Mouse (Mus musculus) v-Abl transformed pro-B cells (cell line): ENCODE results near the gene Cbfa2t2.

ENCODE experiments used
- in situ Hi-C, 2 experiments: fragments of 400-800 bp; cut with MboI; formaldehyde crosslinking; loops; one replicate each; pipeline ENCODE4 v1.15.1; 2025; ENCODE audit not compliant: unreplicated experiment in 2 of 2

The Cbfa2t2 gene

GRCm38 (mm10) chr2:154522334-154522733, 86.1 kb downstream of the Cbfa2t2 start:
- in situ Hi-C loops, result no loop called here

- in situ Hi-C loops, result no loop called here
Observed at GRCm38 (mm10) chr2:154525285-154525684, 89.0 kb downstream of the Cbfa2t2 start.

DNA sequence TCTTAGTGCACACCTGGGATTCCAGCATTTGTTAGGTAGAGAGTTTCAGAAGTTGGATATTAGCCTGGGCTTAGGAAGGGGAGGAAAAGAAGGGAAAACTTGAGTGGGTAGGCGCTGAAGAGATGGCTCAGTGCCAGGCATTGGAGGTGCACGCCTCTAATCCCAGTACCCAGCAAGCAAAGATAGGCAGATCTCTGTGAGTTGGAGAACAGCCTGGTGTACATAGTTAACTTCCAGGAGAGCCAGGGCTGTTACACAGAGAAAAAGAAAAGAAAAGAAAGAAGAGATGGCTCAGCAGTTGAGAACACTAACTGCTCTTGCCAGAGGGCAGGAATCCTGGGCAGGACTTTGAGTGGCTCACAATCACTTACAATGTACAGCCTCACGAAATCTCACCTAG, 90.2 kb downstream of the Cbfa2t2 start:
- in situ Hi-C loops, result no loop called here

DNA sequence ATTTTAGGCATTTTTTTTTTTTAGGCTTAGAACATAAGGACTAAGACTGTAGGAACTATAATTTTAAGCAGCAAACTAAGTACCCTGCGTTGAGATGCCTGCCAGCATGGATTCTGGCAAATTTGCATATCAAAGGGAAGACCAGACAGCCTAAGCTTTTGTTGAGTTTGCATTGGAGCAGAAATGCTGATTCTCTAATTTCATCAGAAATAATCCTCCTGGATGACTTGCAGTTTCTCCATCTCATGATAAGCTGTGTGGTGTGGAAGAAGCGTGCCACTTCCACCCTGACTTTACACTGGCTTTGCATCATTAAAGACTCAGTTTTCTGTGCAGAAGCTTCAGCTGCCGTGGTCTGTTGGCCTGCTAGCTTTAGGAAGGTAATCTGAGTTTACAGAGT, 96.6 kb downstream of the Cbfa2t2 start:
- in situ Hi-C loops, result no loop called here

- in situ Hi-C loops, result loop anchor here in 1 of 2 experiments (5.0 kb wide), 1 partner anchor 48 kb away; no protein-coding TSS in a partner anchor
Observed at GRCm38 (mm10) chr2:154534704-154535270, 98.5 kb downstream of the Cbfa2t2 start.

DNA sequence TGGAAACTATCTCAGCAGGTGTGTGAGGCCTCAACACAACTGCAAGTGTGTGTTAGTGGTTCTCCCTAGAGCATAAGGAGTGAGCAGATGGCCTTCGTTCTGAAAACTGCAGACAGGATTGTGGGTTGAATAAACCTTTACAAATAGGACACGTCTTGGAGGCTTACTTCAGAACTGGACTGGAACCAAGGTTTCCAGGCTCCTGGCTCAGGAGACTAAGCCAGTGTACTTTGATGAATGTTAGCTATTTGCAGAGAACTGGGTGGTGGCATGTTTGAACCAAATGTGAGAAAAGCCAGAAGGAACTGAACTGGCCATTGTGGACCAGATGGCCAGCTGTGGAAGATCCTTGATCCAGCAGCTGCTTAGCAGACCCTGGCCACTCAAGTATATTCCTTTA, 102.0 kb downstream of the Cbfa2t2 start:
- in situ Hi-C loops, result loop anchor here in 1 of 2 experiments (5.0 kb wide), 1 partner anchor 44 kb away; no protein-coding TSS in a partner anchor

GRCm38 (mm10) chr2:154538710-154539109, 102.4 kb downstream of the Cbfa2t2 start:
- in situ Hi-C loops, result loop anchor here in 1 of 2 experiments (5.0 kb wide), 1 partner anchor 44 kb away; no protein-coding TSS in a partner anchor

- in situ Hi-C loops, result loop anchor here (5.0 kb wide), 2 partner anchors 43 to 122 kb away; no protein-coding TSS in a partner anchor
Observed at GRCm38 (mm10) chr2:154539720-154540119, 103.4 kb downstream of the Cbfa2t2 start.

DNA sequence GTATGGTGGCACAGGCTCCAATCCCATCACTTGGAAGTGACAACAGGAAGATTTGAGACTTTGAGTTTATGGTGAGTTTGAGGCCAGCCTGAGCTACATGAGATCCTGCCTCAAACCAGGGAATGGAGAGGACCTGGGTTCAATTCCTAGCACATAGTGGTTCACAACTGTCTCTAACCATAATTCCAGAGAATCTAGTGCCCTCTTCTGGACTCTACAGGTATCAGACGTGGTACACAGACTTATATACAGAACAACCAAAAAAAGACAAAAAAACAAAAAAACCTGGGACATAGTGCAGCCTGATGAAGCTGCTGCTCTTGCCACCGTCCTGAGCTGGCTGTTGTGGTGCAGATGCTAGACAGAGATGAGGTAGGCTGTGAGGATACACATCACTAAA, 105.3 kb downstream of the Cbfa2t2 start:
- in situ Hi-C loops, result loop anchor here in 1 of 2 experiments (5.0 kb wide), 1 partner anchor 124 kb away; no protein-coding TSS in a partner anchor

DNA sequence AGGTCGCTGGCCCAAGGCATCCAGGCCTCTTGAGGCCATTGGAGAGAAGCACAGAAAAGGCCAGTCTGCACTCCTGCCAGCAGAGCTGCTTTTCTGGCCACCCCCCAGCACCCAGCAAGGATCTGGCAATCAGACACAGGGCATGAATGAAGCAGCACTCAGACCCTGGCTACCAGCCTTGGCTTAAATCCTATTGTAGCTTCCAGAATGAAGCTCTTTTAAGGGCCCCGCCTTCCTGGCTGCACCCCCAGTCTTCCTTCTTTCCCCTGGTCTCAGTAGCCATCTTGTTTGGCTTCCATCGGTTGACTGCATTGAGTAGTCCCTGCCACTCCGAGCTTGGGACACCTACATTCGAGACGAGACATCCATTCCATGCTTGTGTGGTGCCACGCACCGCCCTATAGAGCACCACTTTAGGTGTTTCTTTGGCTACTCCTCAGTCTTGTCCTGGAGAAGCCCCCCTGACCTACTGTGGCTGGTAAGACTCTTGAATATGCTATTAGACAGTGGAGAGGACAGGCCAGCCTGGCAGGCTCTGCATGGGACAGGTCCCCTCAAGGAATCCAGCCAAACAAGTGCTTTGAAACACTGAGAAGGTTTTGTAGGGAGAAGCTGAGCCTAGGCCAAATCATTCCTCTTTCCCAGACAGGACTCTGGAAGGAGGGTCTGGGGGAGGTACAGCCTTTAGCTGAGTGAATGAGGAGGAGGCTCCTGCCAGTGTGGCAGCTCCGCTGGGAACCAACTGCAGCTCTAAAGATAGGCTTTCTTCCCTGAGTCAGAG, 107.5 kb downstream of the Cbfa2t2 start:
- in situ Hi-C loops, result loop anchor here in 1 of 2 experiments (5.0 kb wide), 1 partner anchor 126 kb away; no protein-coding TSS in a partner anchor

DNA sequence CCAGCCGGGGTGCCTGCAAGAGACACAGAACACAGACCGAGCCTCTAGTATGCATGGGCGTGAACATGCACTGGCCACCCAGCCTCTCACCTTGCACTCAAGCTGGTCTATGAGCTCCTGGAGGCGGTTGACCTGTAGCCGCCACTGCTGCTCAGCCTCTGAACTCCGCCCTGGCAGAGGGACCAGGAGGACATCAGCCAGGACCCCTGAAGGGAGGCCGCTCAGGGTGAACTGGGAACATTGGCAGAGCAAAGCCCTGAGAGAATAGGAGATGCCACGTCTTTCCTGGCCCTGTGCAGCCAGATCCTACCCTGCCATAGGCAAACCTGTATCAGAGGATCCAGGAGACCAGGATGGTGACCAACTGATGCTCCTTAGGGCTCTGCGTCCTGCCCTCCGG, 110.4 kb downstream of the Cbfa2t2 start, which contains the start of gene 1700003F12Rik:
Gene 1700003F12Rik, plus strand, starts transcription at position 375 of the 400 bp plus-strand sequence.
- in situ Hi-C loops, result no loop called here

- in situ Hi-C loops, result no loop called here
Observed at GRCm38 (mm10) chr2:154548688-154549087, 112.4 kb downstream of the Cbfa2t2 start.

DNA sequence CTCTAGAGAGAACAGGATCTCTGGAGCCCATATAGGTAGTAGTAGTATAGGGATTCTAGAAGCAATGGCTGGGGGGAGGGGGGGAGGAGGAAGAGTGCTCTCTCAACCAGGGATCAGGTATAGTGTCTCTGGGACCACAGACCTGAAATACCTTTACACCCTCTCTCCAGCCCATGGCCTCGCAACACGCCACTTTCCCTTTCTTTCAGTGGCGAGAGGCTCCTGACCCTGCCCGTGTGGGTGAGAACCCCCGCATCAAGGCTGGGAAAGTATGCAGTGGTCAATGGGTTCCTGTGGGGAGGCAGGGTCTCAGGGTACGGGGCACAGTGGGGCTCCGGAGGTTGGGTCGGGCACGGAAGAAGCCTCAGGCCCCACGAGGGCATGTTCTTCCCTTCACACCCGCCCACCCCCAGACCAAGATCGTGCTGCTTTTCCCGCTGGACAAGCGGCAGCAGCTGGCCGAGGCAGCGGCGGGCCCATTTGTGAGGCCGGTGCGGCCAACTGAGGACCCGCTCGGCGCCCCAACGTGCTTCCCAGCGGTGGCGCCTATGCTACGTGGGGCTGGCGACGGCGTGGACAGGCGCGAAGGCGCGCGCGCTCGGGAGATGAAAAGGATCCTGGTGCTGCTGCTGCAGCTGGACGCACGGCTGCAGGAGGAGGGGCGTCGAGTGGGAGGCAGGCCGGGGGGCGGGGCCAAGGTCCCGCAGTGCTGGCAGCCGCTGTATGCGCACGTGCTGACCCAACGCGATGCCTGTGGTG, 113.0 kb downstream of the Cbfa2t2 start:
- in situ Hi-C loops, result no loop called here

GRCm38 (mm10) chr2:154549886-154550189, 113.6 kb downstream of the Cbfa2t2 start:
- in situ Hi-C loops, result no loop called here

DNA sequence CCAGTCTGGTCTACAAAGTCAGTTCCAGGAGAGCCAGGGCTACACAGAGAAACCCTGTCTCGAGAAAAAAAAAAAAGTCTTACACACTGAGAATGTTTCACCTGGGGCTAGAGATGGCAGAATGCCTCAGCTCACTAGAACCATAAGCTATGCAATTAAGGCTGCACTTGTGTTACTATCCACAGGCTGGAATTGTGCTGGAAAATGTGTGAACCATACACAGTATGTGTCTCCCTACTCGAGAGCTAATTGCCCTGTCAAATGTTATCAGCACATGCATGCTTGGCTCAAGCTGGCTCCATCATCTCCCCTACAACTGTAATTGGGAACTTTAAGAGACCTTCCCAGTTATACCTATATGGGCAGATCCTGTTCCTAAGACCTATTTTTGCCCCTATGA, 114.7 kb downstream of the Cbfa2t2 start:
- in situ Hi-C loops, result no loop called here

- in situ Hi-C loops, result no loop called here
Observed at GRCm38 (mm10) chr2:154551476-154551875, 115.2 kb downstream of the Cbfa2t2 start, which contains the start of gene Actl10. TSS of gene Actl10 (plus strand) at chr2:154551776.

DNA sequence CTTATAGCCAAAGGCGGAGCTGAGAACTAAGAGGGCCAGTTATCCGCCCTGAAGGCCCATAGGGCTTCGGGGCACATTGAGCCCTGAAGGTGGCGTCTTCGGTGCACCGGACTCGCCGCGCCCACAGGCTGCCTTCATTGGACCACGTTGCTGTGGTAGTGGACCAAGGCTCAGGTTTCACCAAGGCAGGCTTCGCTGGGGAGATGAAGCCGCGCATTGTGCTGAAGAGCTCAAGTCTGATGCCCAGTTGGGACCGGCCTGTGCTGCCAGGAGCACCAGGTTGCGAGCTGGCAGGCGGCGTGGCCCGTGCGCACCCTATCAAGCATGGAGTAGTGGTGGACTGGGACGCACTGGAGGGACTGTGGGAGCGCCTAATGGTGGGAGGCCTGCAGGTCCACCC, 115.6 kb downstream of the Cbfa2t2 start:
- in situ Hi-C loops, result no loop called here

GRCm38 (mm10) chr2:154552424-154552907, 116.2 kb downstream of the Cbfa2t2 start:
- in situ Hi-C loops, result no loop called here

DNA sequence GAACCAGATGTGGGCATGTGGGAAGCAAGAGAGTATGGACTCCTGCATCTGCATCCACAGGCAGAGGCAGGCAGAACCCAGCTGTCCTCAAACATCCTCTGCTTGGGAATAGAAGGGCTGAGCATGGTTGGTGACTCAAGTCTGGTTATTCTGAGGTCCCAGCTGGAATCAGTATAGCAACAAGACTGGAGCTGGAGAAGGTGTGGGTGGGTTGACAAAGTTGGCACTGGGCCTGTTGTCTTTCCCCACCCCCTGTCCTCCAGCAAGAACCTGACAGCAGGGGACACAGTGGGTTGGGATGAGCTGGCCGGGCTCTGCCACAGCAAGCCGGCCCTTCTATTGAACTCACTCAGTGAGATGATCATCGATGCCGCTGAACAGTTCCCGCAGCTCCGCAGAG, 119.0 kb downstream of the Cbfa2t2 start:
- in situ Hi-C loops, result no loop called here

DNA sequence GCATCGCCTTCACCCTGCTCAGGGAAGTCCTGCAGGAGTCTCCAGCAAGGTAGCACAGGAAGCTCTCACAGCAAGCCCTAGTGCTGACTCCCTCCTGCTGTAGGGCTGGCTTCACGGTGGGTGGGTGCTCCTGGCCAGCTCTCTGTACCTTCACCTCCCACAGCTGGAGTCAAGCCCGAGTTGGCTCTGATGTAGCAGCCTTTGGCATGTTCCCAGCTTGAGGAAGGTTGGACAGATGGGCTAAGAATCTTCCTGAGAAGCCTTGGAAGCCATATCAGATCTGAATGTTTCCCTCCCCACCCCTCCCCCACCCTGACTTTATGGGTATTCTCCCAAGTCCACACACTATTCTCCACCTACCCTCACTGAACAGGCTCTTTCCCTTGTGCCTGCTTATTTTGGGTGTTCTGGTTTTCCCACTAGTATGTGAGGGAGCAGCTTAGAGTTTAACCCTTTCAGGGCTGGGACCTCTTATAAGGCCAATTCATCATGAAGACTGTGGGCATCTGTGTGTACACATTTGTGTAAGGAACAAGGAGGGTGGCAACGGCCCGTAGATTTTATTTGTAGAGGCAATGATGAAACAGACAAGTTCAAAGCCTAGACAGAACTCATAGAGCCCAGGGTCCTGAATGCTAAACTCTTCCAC, 121.0 kb downstream of the Cbfa2t2 start:
- in situ Hi-C loops, result no loop called here
